Mouse (Mus musculus): ENCODE results near the gene Lrrc28. TPM values are rescaled to one million over a fixed set of nuclear protein-coding genes. Genes with fewer than 3 reads are reported as not detected.

The Lrrc28 gene
- polyA plus RNA-seq, 1 experiment from 2014 or later = 11.5 TPM

- Histone ChIP-seq H3K27ac (ENCODE audit: low read depth, low read length) (no peak overlapping the region), H3K9ac (ENCODE audit: low read depth, low read length) (no peak overlapping the region), H3K4me1 (ENCODE audit: control insufficient read depth, insufficient read depth, low read length) (peaks cover 4% of the 10 kb centered on the region; the same call in 1 of the 2 replicates), H3K9me3 (replicated peaks; ENCODE audit: control insufficient read depth, low read length) (no peaks in the 10 kb centered on the region), H3K27me3 (ENCODE audit: control insufficient read depth, insufficient read depth, low read length) (no peaks in the 10 kb centered on the region), H3K4me3 (ENCODE audit: low read depth, low read length) (no peak overlapping the region), H3K4me2 (no peak overlapping the region), H3K36me3 (ENCODE audit: control insufficient read depth, insufficient read depth, low read length) (no peaks in the 10 kb centered on the region)
- WGBS (ENCODE audit: insufficient replicate concordance) = 66% methylated on average over 7 of the region's 7 CpGs
- no peak for ATAC-seq (replicated peaks; ENCODE audit: insufficient number of reproducible peaks, low FRiP score, low TSS enrichment)
Measured at GRCm38 (mm10) chr7:67578783-67579482, 66.1 kb downstream of the Lrrc28 start.

- Histone ChIP-seq H3K4me3 (ENCODE audit: low read depth, low read length) (no peak overlapping the region), H3K9ac (ENCODE audit: low read depth, low read length) (no peak overlapping the region), H3K27ac (ENCODE audit: low read depth, low read length) (no peak overlapping the region), H3K4me1 (ENCODE audit: control insufficient read depth, insufficient read depth, low read length) (no peaks in the 10 kb centered on the region), H3K27me3 (ENCODE audit: control insufficient read depth, insufficient read depth, low read length) (no peaks in the 10 kb centered on the region), H3K9me3 (replicated peaks; ENCODE audit: control insufficient read depth, low read length) (no peaks in the 10 kb centered on the region), H3K36me3 (ENCODE audit: control insufficient read depth, insufficient read depth, low read length) (no peaks in the 10 kb centered on the region), H3K4me2 (no peak overlapping the region)
- no peak for ATAC-seq (replicated peaks; ENCODE audit: insufficient number of reproducible peaks, low FRiP score, low TSS enrichment)
- 85% methylated on average over 6 of the region's 6 CpGs for WGBS (ENCODE audit: insufficient replicate concordance)
Measured at GRCm38 (mm10) chr7:67578044-67578443, 67.0 kb downstream of the Lrrc28 start.

GRCm38 (mm10) chr7:67566510-67567237, 78.4 kb downstream of the Lrrc28 start:
- H3K27ac ChIP-seq (ENCODE audit: low read depth, low read length) = no peak overlapping the region
- no peaks in the 10 kb centered on the region for H3K27me3 ChIP-seq (ENCODE audit: control insufficient read depth, insufficient read depth, low read length)
- H3K4me1 ChIP-seq (ENCODE audit: control insufficient read depth, insufficient read depth, low read length) = 0 out of 2 replicates have a peak, but pooled peaks cover 8% of the 10 kb centered on the region
- 60% methylated on average over 8 of the region's 8 CpGs for WGBS (ENCODE audit: insufficient replicate concordance)
- no peak overlapping the region for H3K4me2 ChIP-seq
- H3K9me3 ChIP-seq (replicated peaks; ENCODE audit: control insufficient read depth, low read length) = no peaks in the 10 kb centered on the region
- H3K9ac ChIP-seq (ENCODE audit: low read depth, low read length) = no peak overlapping the region
- no peak for ATAC-seq (replicated peaks; ENCODE audit: insufficient number of reproducible peaks, low FRiP score, low TSS enrichment)
- H3K4me3 ChIP-seq (ENCODE audit: low read depth, low read length) = no peak overlapping the region
- H3K36me3 ChIP-seq (ENCODE audit: control insufficient read depth, insufficient read depth, low read length) = no peaks in the 10 kb centered on the region

- Histone ChIP-seq H3K4me1 (ENCODE audit: control insufficient read depth, insufficient read depth, low read length) (0 out of 2 replicates have a peak, but pooled peaks cover 8% of the 10 kb centered on the region), H3K9ac (ENCODE audit: low read depth, low read length) (no peak overlapping the region), H3K36me3 (ENCODE audit: control insufficient read depth, insufficient read depth, low read length) (no peaks in the 10 kb centered on the region), H3K9me3 (replicated peaks; ENCODE audit: control insufficient read depth, low read length) (no peaks in the 10 kb centered on the region), H3K27ac (ENCODE audit: low read depth, low read length) (no peak overlapping the region), H3K4me3 (ENCODE audit: low read depth, low read length) (no peak overlapping the region), H3K27me3 (ENCODE audit: control insufficient read depth, insufficient read depth, low read length) (no peaks in the 10 kb centered on the region), H3K4me2 (no peak overlapping the region)
- WGBS (ENCODE audit: insufficient replicate concordance) = 48% methylated on average over 1 of the region's 1 CpGs
- ATAC-seq (replicated peaks; ENCODE audit: insufficient number of reproducible peaks, low FRiP score, low TSS enrichment) = no peak
Measured at GRCm38 (mm10) chr7:67565132-67565531, 79.9 kb downstream of the Lrrc28 start.

- peaks cover 15% of the 10 kb centered on the region; the same call in 1 of the 2 replicates for H3K4me1 ChIP-seq (ENCODE audit: control insufficient read depth, insufficient read depth, low read length)
- 49% methylated on average over 12 of the region's 12 CpGs for WGBS (ENCODE audit: insufficient replicate concordance)
- no peak overlapping the region for H3K9ac ChIP-seq (ENCODE audit: low read depth, low read length)
- no peak overlapping the region for H3K27ac ChIP-seq (ENCODE audit: low read depth, low read length)
- ATAC-seq (replicated peaks; ENCODE audit: insufficient number of reproducible peaks, low FRiP score, low TSS enrichment) = no peak
- H3K9me3 ChIP-seq (replicated peaks; ENCODE audit: control insufficient read depth, low read length) = no peaks in the 10 kb centered on the region
- no peaks in the 10 kb centered on the region for H3K36me3 ChIP-seq (ENCODE audit: control insufficient read depth, insufficient read depth, low read length)
- no peaks in the 10 kb centered on the region for H3K27me3 ChIP-seq (ENCODE audit: control insufficient read depth, insufficient read depth, low read length)
- H3K4me2 ChIP-seq = no peak overlapping the region
- H3K4me3 ChIP-seq (ENCODE audit: low read depth, low read length) = no peak overlapping the region
Measured at GRCm38 (mm10) chr7:67562176-67562575, 82.9 kb downstream of the Lrrc28 start.

- Histone ChIP-seq H3K36me3 (ENCODE audit: control insufficient read depth, insufficient read depth, low read length) (no peaks in the 10 kb centered on the region), H3K4me3 (ENCODE audit: low read depth, low read length) (no peak overlapping the region), H3K4me2 (no peak overlapping the region), H3K9ac (ENCODE audit: low read depth, low read length) (no peak overlapping the region), H3K27me3 (ENCODE audit: control insufficient read depth, insufficient read depth, low read length) (no peaks in the 10 kb centered on the region), H3K4me1 (ENCODE audit: control insufficient read depth, insufficient read depth, low read length) (peaks cover 18% of the 10 kb centered on the region), H3K27ac (ENCODE audit: low read depth, low read length) (peak overlapping the region; percentile 62; the same call in 1 of the 2 replicates), H3K9me3 (replicated peaks; ENCODE audit: control insufficient read depth, low read length) (no peaks in the 10 kb centered on the region)
- no peak for ATAC-seq (replicated peaks; ENCODE audit: insufficient number of reproducible peaks, low FRiP score, low TSS enrichment)
- 43% methylated on average over 7 of the region's 7 CpGs for WGBS (ENCODE audit: insufficient replicate concordance)
Measured at GRCm38 (mm10) chr7:67559486-67559885, 85.6 kb downstream of the Lrrc28 start.

GRCm38 (mm10) chr7:67558230-67558629, 86.8 kb downstream of the Lrrc28 start:
- Histone ChIP-seq H3K4me3 (ENCODE audit: low read depth, low read length) (no peak overlapping the region), H3K27me3 (ENCODE audit: control insufficient read depth, insufficient read depth, low read length) (no peaks in the 10 kb centered on the region), H3K9ac (ENCODE audit: low read depth, low read length) (no peak overlapping the region), H3K4me1 (ENCODE audit: control insufficient read depth, insufficient read depth, low read length) (peaks cover 18% of the 10 kb centered on the region), H3K9me3 (replicated peaks; ENCODE audit: control insufficient read depth, low read length) (no peaks in the 10 kb centered on the region), H3K4me2 (no peak overlapping the region), H3K27ac (ENCODE audit: low read depth, low read length) (no peak overlapping the region), H3K36me3 (ENCODE audit: control insufficient read depth, insufficient read depth, low read length) (no peaks in the 10 kb centered on the region)
- 86% methylated on average over 5 of the region's 5 CpGs for WGBS (ENCODE audit: insufficient replicate concordance)
- ATAC-seq (replicated peaks; ENCODE audit: insufficient number of reproducible peaks, low FRiP score, low TSS enrichment) = no peak

- H3K27ac ChIP-seq (ENCODE audit: low read depth, low read length) = peak overlapping the region; percentile 65
- ATAC-seq (replicated peaks; ENCODE audit: insufficient number of reproducible peaks, low FRiP score, low TSS enrichment) = no peak
- H3K9ac ChIP-seq (ENCODE audit: low read depth, low read length) = no peak overlapping the region
- no peaks in the 10 kb centered on the region for H3K9me3 ChIP-seq (replicated peaks; ENCODE audit: control insufficient read depth, low read length)
- H3K4me3 ChIP-seq (ENCODE audit: low read depth, low read length) = no peak overlapping the region
- H3K4me1 ChIP-seq (ENCODE audit: control insufficient read depth, insufficient read depth, low read length) = peaks cover 12% of the 10 kb centered on the region
- 64% methylated on average over 2 of the region's 2 CpGs for WGBS (ENCODE audit: insufficient replicate concordance)
- H3K27me3 ChIP-seq (ENCODE audit: control insufficient read depth, insufficient read depth, low read length) = no peaks in the 10 kb centered on the region
- H3K36me3 ChIP-seq (ENCODE audit: control insufficient read depth, insufficient read depth, low read length) = no peaks in the 10 kb centered on the region
- H3K4me2 ChIP-seq = no peak overlapping the region
Measured at GRCm38 (mm10) chr7:67554863-67555262, 90.2 kb downstream of the Lrrc28 start.
